Mouse (Mus musculus) adrenal gland, postnatal 14 days (tissue): ENCODE measurements at regions not wholly inside any gene's neighbourhood (a gene's known extent, or its start where the extent isn't known, plus 50 kb on each side); places are given as distances from the start of the nearest gene placed in this dataset.

Source experiments
- DNase-seq: peaks from one replicate; pipeline ENCODE4 v3.0.0; 2021; ENCODE audit warnings: mixed read lengths

DNA sequence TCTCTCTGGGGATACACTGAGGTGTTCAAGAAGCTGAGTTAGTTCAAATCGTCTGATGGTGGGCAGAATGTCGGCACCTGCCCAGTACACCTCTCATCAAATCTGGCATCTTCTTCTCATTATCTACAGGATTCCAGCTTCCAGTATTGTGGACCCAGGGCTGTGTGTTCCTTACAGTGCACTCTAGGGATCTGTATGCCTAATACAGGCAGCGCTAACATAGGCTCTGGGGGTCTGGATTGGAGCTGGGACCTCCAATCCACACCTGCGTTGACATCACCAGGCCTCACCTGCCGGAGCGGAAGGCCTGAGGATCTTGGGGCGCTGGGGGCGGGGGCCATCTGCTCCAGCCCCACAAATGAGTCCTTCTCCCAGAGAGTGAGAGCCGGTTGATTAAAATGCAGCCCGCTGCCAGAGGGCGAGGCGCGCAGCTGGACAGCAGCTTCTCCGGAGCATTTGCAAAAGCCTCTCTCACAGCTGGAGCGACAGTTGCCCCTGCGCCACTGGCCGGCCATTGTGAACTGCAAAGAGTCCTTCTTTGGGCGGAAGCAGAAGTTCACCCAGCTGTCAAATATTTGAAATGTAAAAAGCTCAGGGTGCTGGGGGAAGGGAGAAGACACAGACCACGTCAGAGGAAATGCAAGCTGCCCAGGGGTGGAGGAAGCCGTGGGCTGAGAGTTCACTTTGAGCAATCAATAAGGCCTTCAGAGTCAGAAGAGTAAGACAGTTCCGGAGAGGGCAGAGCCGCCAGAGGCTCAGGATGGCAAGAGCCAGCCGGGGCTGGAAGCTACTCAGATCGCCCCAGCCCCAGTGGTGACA lies 347.0 kb downstream of the Rnf144a start:
- DNase-seq, result peak; percentile 51

GRCm38 (mm10) chr12:26060378-26060777 lies 354.7 kb downstream of the Rnf144a start:
- DNase-seq, result no peak

DNA sequence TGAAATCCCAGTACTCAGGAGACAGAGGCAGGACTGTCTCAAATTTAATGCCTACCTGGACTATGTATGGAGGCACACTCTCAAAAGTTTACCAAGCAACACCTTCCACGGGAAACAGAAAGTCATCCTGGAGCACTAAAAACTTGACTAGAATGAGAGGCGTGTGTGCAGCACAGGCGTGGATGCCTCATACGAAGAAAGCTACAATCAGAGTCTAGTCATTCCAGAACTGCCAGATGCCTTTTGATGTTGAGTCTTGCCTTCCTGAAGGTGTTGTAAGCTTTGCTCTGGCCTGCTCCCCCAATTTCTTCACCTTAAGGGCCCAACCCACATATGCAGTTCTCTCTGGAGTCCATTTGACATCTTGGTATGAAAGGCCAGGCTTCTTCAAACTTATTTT lies 356.0 kb downstream of the Rnf144a start:
- DNase-seq, result no peak

GRCm38 (mm10) chr12:26057491-26058054 lies 357.5 kb downstream of the Rnf144a start:
- no peak for DNase-seq

GRCm38 (mm10) chr12:26046991-26047390 lies 368.1 kb downstream of the Rnf144a start:
- no peak for DNase-seq

DNA sequence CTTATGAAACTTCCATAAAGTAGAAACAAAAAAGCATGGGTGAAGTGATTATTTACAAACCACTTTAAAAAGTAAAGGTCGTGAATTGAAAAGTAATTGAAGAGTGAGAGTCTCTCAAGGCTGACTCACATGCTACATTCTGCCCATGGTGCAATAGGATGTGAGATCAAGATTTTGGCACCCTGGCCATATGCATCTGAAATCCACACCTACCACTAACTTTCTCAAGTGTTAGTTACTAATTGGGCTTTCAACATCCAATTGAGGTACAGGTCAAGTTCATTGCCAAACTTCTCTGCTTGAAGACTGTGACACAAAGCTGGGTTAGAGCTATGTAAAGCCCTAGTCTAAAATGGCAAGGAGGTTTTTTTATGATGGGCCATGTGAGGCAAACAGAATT lies 369.7 kb downstream of the Rnf144a start:
- no peak for DNase-seq

GRCm38 (mm10) chr12:26012951-26013350 lies 402.1 kb downstream of the Rnf144a start:
- no peak for DNase-seq

GRCm38 (mm10) chr12:25994063-25994462 lies 421.0 kb downstream of the Rnf144a start:
- DNase-seq, result no peak

GRCm38 (mm10) chr12:25991801-25992525 lies 423.1 kb downstream of the Rnf144a start:
- DNase-seq, result no peak

GRCm38 (mm10) chr12:25982545-25982944 lies 432.5 kb downstream of the Rnf144a start:
- no peak for DNase-seq

GRCm38 (mm10) chr12:25978335-25978734 lies 436.7 kb downstream of the Rnf144a start:
- DNase-seq, result no peak

GRCm38 (mm10) chr12:25958584-25958983 lies 456.5 kb downstream of the Rnf144a start:
- no peak for DNase-seq

GRCm38 (mm10) chr12:25957547-25957946 lies 457.5 kb downstream of the Rnf144a start:
- no peak for DNase-seq

- DNase-seq, result no peak
Observed at GRCm38 (mm10) chr12:25947107-25947506, 467.9 kb downstream of the Rnf144a start.

GRCm38 (mm10) chr12:25946121-25946520 lies 468.9 kb downstream of the Rnf144a start:
- no peak for DNase-seq

- no peak for DNase-seq
Observed at GRCm38 (mm10) chr12:25938856-25939255, 476.2 kb downstream of the Rnf144a start.

- no peak for DNase-seq
Observed at GRCm38 (mm10) chr12:25934946-25935345, 480.1 kb downstream of the Rnf144a start.

DNA sequence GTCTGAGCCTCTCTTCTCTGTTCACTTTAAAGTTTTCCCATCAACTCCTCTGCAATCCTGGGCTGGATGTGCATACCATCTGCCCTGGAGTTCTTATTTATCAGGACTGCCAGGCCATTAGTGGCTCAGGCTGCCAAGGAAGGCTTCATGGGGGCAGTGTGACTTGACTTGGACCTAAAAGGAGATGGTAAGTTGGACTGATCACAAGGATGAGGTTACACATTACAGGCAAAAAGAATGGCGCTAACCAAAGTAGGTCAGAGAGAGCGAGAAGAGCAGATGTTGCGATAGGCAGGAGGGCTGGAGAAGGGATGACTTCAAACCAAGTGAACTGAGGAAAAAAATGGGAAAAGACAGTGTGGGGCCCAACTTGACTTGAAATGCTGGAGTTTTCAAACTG lies 480.5 kb downstream of the Rnf144a start:
- DNase-seq, result no peak

DNA sequence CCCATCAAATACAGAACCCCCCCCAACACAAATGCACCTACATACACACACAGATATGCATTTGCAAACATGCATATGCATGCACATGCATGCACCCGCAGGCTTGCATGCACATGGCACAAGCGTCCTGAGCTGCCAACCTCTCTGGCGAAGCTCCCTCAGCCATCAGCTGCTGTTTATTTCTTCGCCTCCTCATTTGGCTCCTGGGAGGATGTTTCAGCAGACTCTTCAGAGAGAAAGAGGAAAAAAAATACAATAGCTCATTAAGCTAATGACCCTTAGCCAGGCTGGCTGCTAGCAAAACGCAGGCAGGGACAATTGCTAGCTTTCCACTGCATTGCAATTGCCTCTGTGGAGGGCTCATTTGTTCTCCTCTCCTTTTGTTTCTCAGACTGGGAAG lies 488.7 kb downstream of the Rnf144a start:
- DNase-seq, result no peak

GRCm38 (mm10) chr12:25924526-25924925 lies 490.5 kb downstream of the Rnf144a start:
- DNase-seq, result no peak

DNA sequence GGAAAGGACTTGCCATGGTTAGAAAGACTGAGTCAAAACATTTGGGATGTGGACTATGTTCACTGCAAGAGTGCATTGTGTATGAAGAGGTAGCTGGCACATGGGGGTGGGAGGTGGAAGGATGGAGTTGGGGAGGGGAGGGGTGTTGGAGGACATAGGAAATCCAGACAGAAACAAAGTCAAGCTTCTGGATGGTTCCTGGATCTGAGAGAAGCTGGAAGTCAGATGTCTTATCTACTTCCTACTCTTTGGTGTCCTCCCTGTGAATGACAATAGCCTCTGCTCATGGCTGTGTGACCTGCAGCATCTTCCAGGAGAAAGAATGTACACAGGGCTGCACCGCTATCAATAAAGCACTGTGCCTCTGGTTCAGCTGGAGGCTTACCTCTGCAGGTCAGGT lies 491.3 kb downstream of the Rnf144a start:
- DNase-seq, result no peak

GRCm38 (mm10) chr12:25905614-25906013 lies 509.4 kb downstream of the Rnf144a start:
- no peak for DNase-seq

GRCm38 (mm10) chr12:25896543-25896942 lies 518.5 kb downstream of the Rnf144a start:
- no peak for DNase-seq
